Mouse (Mus musculus): ENCODE measurements at regions not wholly inside any gene's neighbourhood (a gene's known extent, or its start where the extent isn't known, plus 50 kb on each side); places are given as distances from the start of the nearest gene placed in this dataset.
"Not testable (repeated sequence)": the region's sequence is repeated elsewhere in the genome, so short reads cannot be mapped to it uniquely, and the experiment has no call there.

- H3K9ac ChIP-seq (ENCODE audit: low read length) = no peak overlapping the region
- H3K27ac ChIP-seq (ENCODE audit: low read length) = no peak overlapping the region
- no peaks in the 10 kb centered on the region for H3K27me3 ChIP-seq (ENCODE audit: control insufficient read depth, insufficient read depth, low read depth, low read length)
- no peaks in the 10 kb centered on the region for H3K9me3 ChIP-seq (ENCODE audit: control insufficient read depth, low read length)
- no peak overlapping the region for H3K4me3 ChIP-seq (ENCODE audit: low read length)
- H3K4me1 ChIP-seq (replicated peaks; ENCODE audit: control insufficient read depth, insufficient read depth, low read length) = no peaks in the 10 kb centered on the region
- no peak for ATAC-seq (ENCODE audit: low read depth)
- no peak overlapping the region for H3K4me2 ChIP-seq (ENCODE audit: low read depth, low read length)
- H3K36me3 ChIP-seq (ENCODE audit: control insufficient read depth, insufficient read depth, low read length) = no peaks in the 10 kb centered on the region
Measured at GRCm38 (mm10) chr4:4311496-4311895, 234.2 kb upstream of the Sdr16c6 start.

- Histone ChIP-seq H3K4me2 (ENCODE audit: low read depth, low read length) (no peak overlapping the region), H3K4me1 (replicated peaks; ENCODE audit: control insufficient read depth, insufficient read depth, low read length) (no peaks in the 10 kb centered on the region), H3K9me3 (ENCODE audit: control insufficient read depth, low read length) (no peaks in the 10 kb centered on the region), H3K36me3 (ENCODE audit: control insufficient read depth, insufficient read depth, low read length) (no peaks in the 10 kb centered on the region), H3K9ac (ENCODE audit: low read length) (no peak overlapping the region), H3K4me3 (ENCODE audit: low read length) (no peak overlapping the region), H3K27me3 (ENCODE audit: control insufficient read depth, insufficient read depth, low read depth, low read length) (no peaks in the 10 kb centered on the region), H3K27ac (ENCODE audit: low read length) (no peak overlapping the region)
- 63% methylated on average over 3 of the region's 3 CpGs for WGBS
- no peak for ATAC-seq (ENCODE audit: low read depth)
Measured at GRCm38 (mm10) chr4:4306922-4307321, 229.6 kb upstream of the Sdr16c6 start.

- Histone ChIP-seq H3K9ac (ENCODE audit: low read length) (no peak overlapping the region), H3K27ac (ENCODE audit: low read length) (no peak overlapping the region), H3K9me3 (ENCODE audit: control insufficient read depth, low read length) (no peaks in the 10 kb centered on the region), H3K4me1 (replicated peaks; ENCODE audit: control insufficient read depth, insufficient read depth, low read length) (no peaks in the 10 kb centered on the region), H3K36me3 (ENCODE audit: control insufficient read depth, insufficient read depth, low read length) (no peaks in the 10 kb centered on the region), H3K4me3 (ENCODE audit: low read length) (no peak overlapping the region), H3K27me3 (ENCODE audit: control insufficient read depth, insufficient read depth, low read depth, low read length) (no peaks in the 10 kb centered on the region), H3K4me2 (ENCODE audit: low read depth, low read length) (no peak overlapping the region)
- ATAC-seq (ENCODE audit: low read depth) = no peak
Measured at GRCm38 (mm10) chr4:4305740-4306249, 228.5 kb upstream of the Sdr16c6 start.

- Histone ChIP-seq H3K27me3 (ENCODE audit: control insufficient read depth, insufficient read depth, low read depth, low read length) (no peaks in the 10 kb centered on the region), H3K9me3 (ENCODE audit: control insufficient read depth, low read length) (no peaks in the 10 kb centered on the region), H3K9ac (ENCODE audit: low read length) (no peak overlapping the region), H3K4me3 (ENCODE audit: low read length) (no peak overlapping the region), H3K4me2 (ENCODE audit: low read depth, low read length) (no peak overlapping the region), H3K36me3 (ENCODE audit: control insufficient read depth, insufficient read depth, low read length) (no peaks in the 10 kb centered on the region), H3K4me1 (replicated peaks; ENCODE audit: control insufficient read depth, insufficient read depth, low read length) (no peaks in the 10 kb centered on the region), H3K27ac (ENCODE audit: low read length) (no peak overlapping the region)
- WGBS = 70% methylated on average over 1 of the region's 1 CpGs
- ATAC-seq (ENCODE audit: low read depth) = no peak
Measured at GRCm38 (mm10) chr4:4304666-4305065, 227.3 kb upstream of the Sdr16c6 start.

- Histone ChIP-seq H3K27me3 (ENCODE audit: control insufficient read depth, insufficient read depth, low read depth, low read length) (no peaks in the 10 kb centered on the region), H3K9me3 (ENCODE audit: control insufficient read depth, low read length) (no peaks in the 10 kb centered on the region), H3K27ac (ENCODE audit: low read length) (no peak overlapping the region), H3K9ac (ENCODE audit: low read length) (no peak overlapping the region), H3K36me3 (ENCODE audit: control insufficient read depth, insufficient read depth, low read length) (no peaks in the 10 kb centered on the region), H3K4me2 (ENCODE audit: low read depth, low read length) (no peak overlapping the region), H3K4me3 (ENCODE audit: low read length) (no peak overlapping the region), H3K4me1 (replicated peaks; ENCODE audit: control insufficient read depth, insufficient read depth, low read length) (no peaks in the 10 kb centered on the region)
- WGBS = 76% methylated on average over 10 of the region's 10 CpGs
- no peak for ATAC-seq (ENCODE audit: low read depth)
Measured at GRCm38 (mm10) chr4:4300189-4300879, 223.0 kb upstream of the Sdr16c6 start.

GRCm38 (mm10) chr4:4299631-4300030, 222.3 kb upstream of the Sdr16c6 start:
- Histone ChIP-seq H3K4me1 (replicated peaks; ENCODE audit: control insufficient read depth, insufficient read depth, low read length) (no peaks in the 10 kb centered on the region), H3K9me3 (ENCODE audit: control insufficient read depth, low read length) (no peaks in the 10 kb centered on the region), H3K36me3 (ENCODE audit: control insufficient read depth, insufficient read depth, low read length) (no peaks in the 10 kb centered on the region), H3K4me2 (ENCODE audit: low read depth, low read length) (no peak overlapping the region), H3K4me3 (ENCODE audit: low read length) (no peak overlapping the region), H3K27ac (ENCODE audit: low read length) (no peak overlapping the region), H3K27me3 (ENCODE audit: control insufficient read depth, insufficient read depth, low read depth, low read length) (no peaks in the 10 kb centered on the region), H3K9ac (ENCODE audit: low read length) (no peak overlapping the region)
- WGBS = 27% methylated on average over 1 of the region's 1 CpGs
- ATAC-seq (ENCODE audit: low read depth) = no peak

GRCm38 (mm10) chr4:4249601-4250000, 172.3 kb upstream of the Sdr16c6 start:
- no peaks in the 10 kb centered on the region for H3K9me3 ChIP-seq (ENCODE audit: control insufficient read depth, low read length)
- H3K4me3 ChIP-seq (ENCODE audit: low read length) = no peak overlapping the region
- H3K4me1 ChIP-seq (replicated peaks; ENCODE audit: control insufficient read depth, insufficient read depth, low read length) = no peaks in the 10 kb centered on the region
- ATAC-seq (ENCODE audit: low read depth) = no peak
- H3K27me3 ChIP-seq (ENCODE audit: control insufficient read depth, insufficient read depth, low read depth, low read length) = no peaks in the 10 kb centered on the region
- WGBS = 91% methylated on average over 2 of the region's 2 CpGs
- no peak overlapping the region for H3K4me2 ChIP-seq (ENCODE audit: low read depth, low read length)
- no peaks in the 10 kb centered on the region for H3K36me3 ChIP-seq (ENCODE audit: control insufficient read depth, insufficient read depth, low read length)
- H3K27ac ChIP-seq (ENCODE audit: low read length) = no peak overlapping the region
- no peak overlapping the region for H3K9ac ChIP-seq (ENCODE audit: low read length)

GRCm38 (mm10) chr4:4247669-4248068, 170.3 kb upstream of the Sdr16c6 start:
- Histone ChIP-seq H3K4me3 (ENCODE audit: low read length) (no peak overlapping the region), H3K9me3 (ENCODE audit: control insufficient read depth, low read length) (no peaks in the 10 kb centered on the region), H3K9ac (ENCODE audit: low read length) (no peak overlapping the region), H3K27ac (ENCODE audit: low read length) (no peak overlapping the region), H3K27me3 (ENCODE audit: control insufficient read depth, insufficient read depth, low read depth, low read length) (no peaks in the 10 kb centered on the region), H3K36me3 (ENCODE audit: control insufficient read depth, insufficient read depth, low read length) (no peaks in the 10 kb centered on the region), H3K4me2 (ENCODE audit: low read depth, low read length) (no peak overlapping the region), H3K4me1 (replicated peaks; ENCODE audit: control insufficient read depth, insufficient read depth, low read length) (no peaks in the 10 kb centered on the region)
- WGBS = 45% methylated on average over 4 of the region's 4 CpGs
- ATAC-seq (ENCODE audit: low read depth) = no peak

GRCm38 (mm10) chr4:4242306-4242980, 165.1 kb upstream of the Sdr16c6 start:
- not testable (repeated sequence) for ATAC-seq (ENCODE audit: low read depth)
- WGBS = 78% methylated on average over 15 of the region's 15 CpGs

More at GRCm38 (mm10) chr4:4242306-4242980, 165.1 kb upstream of the Sdr16c6 start:
- H3K4me2 ChIP-seq (ENCODE audit: low read depth, low read length); H3K4me3 ChIP-seq (ENCODE audit: low read length); H3K9me3 ChIP-seq (ENCODE audit: control insufficient read depth, low read length); H3K27ac ChIP-seq (ENCODE audit: low read length); H3K9ac ChIP-seq (ENCODE audit: low read length); H3K27me3 ChIP-seq (ENCODE audit: control insufficient read depth, insufficient read depth, low read depth, low read length); H3K36me3 ChIP-seq (ENCODE audit: control insufficient read depth, insufficient read depth, low read length); H3K4me1 ChIP-seq (replicated peaks; ENCODE audit: control insufficient read depth, insufficient read depth, low read length): not testable (repeated sequence)

Measured in lung, embryonic 16.5 days (tissue).